Mouse (Mus musculus) heart, embryonic 15.5 days (tissue): Measurements from ENCODE around the gene Nim1k. TPM values are rescaled to one million over a fixed set of nuclear protein-coding genes. Genes with fewer than 3 reads are reported as not detected.
"Not testable (repeated sequence)": the region's sequence is repeated elsewhere in the genome, so short reads cannot be mapped to it uniquely, and the experiment has no call there.

Experiments
- ATAC-seq: fragments of 200-750 bp; cut with Nextera tagmentation; replicated peaks from 2 replicates; pipeline ENCODE4 v1.8.0; 2017; ENCODE audit warnings: low read depth, moderate TSS enrichment; ENCODE audit not compliant: insufficient number of reproducible peaks, insufficient read depth, low FRiP score
- H3K27ac ChIP-seq: fragments of 300-500 bp; sonication (generic); 2 replicates; pipeline ENCODE4 v1.5.1; 2015; ENCODE audit warnings: mild to moderate bottlenecking, inconsistent platforms
- H3K27me3 ChIP-seq: fragments of 300-500 bp; sonication (generic); 2 replicates; pipeline ENCODE4 v1.6.1; 2015; ENCODE audit warnings: inconsistent platforms
- H3K36me3 ChIP-seq: fragments of 300-500 bp; sonication (generic); 2 replicates; pipeline ENCODE4 v1.6.1; 2015; ENCODE audit warnings: mild to moderate bottlenecking, inconsistent platforms
- H3K4me1 ChIP-seq: fragments of 300-500 bp; sonication (generic); replicated peaks from 2 replicates; pipeline ENCODE4 v1.6.1; 2015; ENCODE audit warnings: inconsistent platforms
- H3K4me2 ChIP-seq: fragments of 300-500 bp; sonication (generic); 2 replicates; pipeline ENCODE4 v1.6.1; 2015; ENCODE audit warnings: inconsistent platforms, mild to moderate bottlenecking, moderate library complexity
- H3K4me3 ChIP-seq: fragments of 300-500 bp; sonication (generic); 2 replicates; pipeline ENCODE4 v1.5.1; 2015; ENCODE audit warnings: mild to moderate bottlenecking, inconsistent platforms
- H3K9ac ChIP-seq: fragments of 300-500 bp; sonication (generic); 2 replicates; pipeline ENCODE4 v1.6.1; 2015; ENCODE audit warnings: mild to moderate bottlenecking, inconsistent platforms
- H3K9me3 ChIP-seq: fragments of 300-500 bp; sonication (generic); replicated peaks from 2 replicates; pipeline ENCODE4 v1.6.1; 2016; ENCODE audit warnings: inconsistent platforms
- WGBS: fragments of 180-500 bp; shearing (Covaris S2); methylation state at CpG from one replicate; pipeline ENCODE4 v1.1.7; 2015; ENCODE audit warnings: mixed read lengths; 5-methylcytosine and 5-hydroxymethylcytosine counted together
- polyA plus RNA-seq: library from polyadenylated mRNA; unstranded; fragments of >200 nt; fragmentation: Nextera tagmentation; extraction: Ambion mirVana; gene quantifications from 2 replicates; pipeline ENCODE4 v1.2.1, GENCODE M21; 2015

Gene Nim1k
- polyA plus RNA-seq, 1 experiment from 2014 or later: 0.77 TPM

GRCm38 (mm10) chr13:119679721-119680120 is 76.0 kb downstream of the Nim1k start:
- no peaks in the 10 kb centered on the region for H3K36me3 ChIP-seq
- H3K27ac ChIP-seq: no peak overlapping the region
- no peak overlapping the region for H3K4me3 ChIP-seq
- 74% methylated on average over 2 of the region's 2 CpGs for whole genome bisulfite sequencing
- H3K9me3 ChIP-seq: no peaks in the 10 kb centered on the region
- no peaks in the 10 kb centered on the region for H3K4me1 ChIP-seq
- no peak overlapping the region for H3K9ac ChIP-seq
- no peak overlapping the region for H3K4me2 ChIP-seq
- H3K27me3 ChIP-seq: no peaks in the 10 kb centered on the region
- no peak for ATAC-seq

- no peaks in the 10 kb centered on the region for H3K36me3 ChIP-seq
- H3K9me3 ChIP-seq: no peaks in the 10 kb centered on the region
- ATAC-seq: no peak
- H3K9ac ChIP-seq: no peak overlapping the region
- H3K4me2 ChIP-seq: no peak overlapping the region
- WGBS: 67% methylated on average over 8 of the region's 8 CpGs
- H3K4me3 ChIP-seq: no peak overlapping the region
- H3K27ac ChIP-seq: no peak overlapping the region
- no peaks in the 10 kb centered on the region for H3K4me1 ChIP-seq
- H3K27me3 ChIP-seq: no peaks in the 10 kb centered on the region
These were observed 76.9 kb downstream of the Nim1k start for GRCm38 (mm10) chr13:119678794-119679193.

- 79% methylated on average over 6 of the region's 9 CpGs for WGBS
- not testable (repeated sequence) for H3K4me3 ChIP-seq
These were observed 94.3 kb downstream of the Nim1k start for GRCm38 (mm10) chr13:119661420-119661819.

More at GRCm38 (mm10) chr13:119661420-119661819, 94.3 kb downstream of the Nim1k start:
- H3K4me1 ChIP-seq, H3K9me3 ChIP-seq, H3K9ac ChIP-seq, H3K36me3 ChIP-seq, H3K27me3 ChIP-seq, ATAC-seq, H3K4me2 ChIP-seq, H3K27ac ChIP-seq: not testable (repeated sequence)

Other genes starting within 250 kb of the Nim1k start
- not detected in 2 replicates for gene Ccl28, start 132.1 kb downstream of the Nim1k start, polyA plus RNA-seq
- gene Hmgcs1, start 65.5 kb downstream of the Nim1k start, polyA plus RNA-seq: 69.9 and 86.4 TPM in 2 replicates
- 21.6 and 22.7 TPM in 2 replicates for gene Zfp131, start 35.0 kb upstream of the Nim1k start, polyA plus RNA-seq
- not detected in 2 replicates for gene AF067063, start 74.3 kb upstream of the Nim1k start, polyA plus RNA-seq
- gene D13Ertd608e, start 80.1 kb upstream of the Nim1k start, polyA plus RNA-seq: not detected in 2 replicates
- not detected in 2 replicates for gene Tcstv1, start 138.9 kb upstream of the Nim1k start, polyA plus RNA-seq
- not detected in 2 replicates for gene Gm21761, start 173.4 kb upstream of the Nim1k start, polyA plus RNA-seq
- not detected in 2 replicates for gene B020031M17Rik, start 194.9 kb upstream of the Nim1k start, polyA plus RNA-seq